ENCODE assay signal across 13 mouse cellular contexts in the genomic region with DNA sequence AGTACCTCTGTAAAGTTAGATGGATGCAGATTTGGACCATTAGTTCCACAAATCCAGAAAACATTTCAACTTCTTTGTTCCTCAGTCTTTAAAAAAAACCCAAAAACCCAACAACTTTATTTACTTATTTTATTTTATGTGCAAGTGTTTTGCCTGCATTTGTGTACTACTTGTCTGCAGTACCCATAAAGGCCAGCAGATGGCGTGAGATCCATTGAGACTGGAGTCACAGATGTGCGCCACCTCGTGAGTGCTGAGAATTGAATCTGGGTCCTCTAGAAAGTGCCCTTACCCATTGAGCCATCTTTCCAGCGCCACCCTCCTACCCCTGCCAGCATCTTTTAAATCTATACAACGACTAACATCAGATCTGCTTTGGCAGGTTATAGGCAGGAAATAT. TPM values are rescaled to one million over a fixed set of nuclear protein-coding genes. Genes with fewer than 3 reads are reported as not detected.
DNase-seq lines count a peak whose midpoint lies in the region; TF ChIP-seq lines count a peak whose summit lies in the region.
"Had no signal": no experiment of that assay in that cellular context is flagged by ENCODE, and none has a peak within 500 bp of the region (broad histone marks: within the 10 kb centered on the region; RNA-seq: fewer than 3 reads in every experiment).

No protein-coding gene starts in this region.

- intact Hi-C loops in left cerebral cortex, postnatal 10 days (cut with DNase I) = no loop called here

- TF ChIP-seq CTCF in layer of hippocampus, adult 2 months (conservative IDR thresholded peaks at IDR 0.05) = peak; percentile 62

- H3K4me3 ChIP-seq in layer of hippocampus, adult 2 months = no peak overlapping the region
- H3K4me3 ChIP-seq: limb, embryonic 12.5 days had no signal

- no peak overlapping the region for H3K27ac ChIP-seq in layer of hippocampus, adult 2 months
- H3K27ac ChIP-seq: hindbrain, embryonic 14.5 days; limb, embryonic 12.5 days had no signal

- DNase-seq in layer of hippocampus, adult 2 months (ENCODE audit: low spot score in 2 of 2) = no peak
- DNase-seq in layer of hippocampus, postnatal 14 days (ENCODE audit: low spot score in 2 of 2) = no peak
- DNase-seq in thymus, postnatal 25 days = peak; percentile 5
- no peak for DNase-seq in thymus, postnatal 14 days
- peak; percentile 33 for DNase-seq in WW6 (ENCODE audit: low read depth, low spot score)
- peak; percentile 59 for DNase-seq in testis, postnatal 10 days (ENCODE audit: low spot score)
- no peak for DNase-seq in urinary bladder, postnatal 4 days (ENCODE audit: low spot score in 2 of 2)
- DNase-seq in left cerebral cortex, postnatal 10 days (ENCODE audit: extremely low spot score in 1 of 2, low spot score in 2 of 2) = no peak
- DNase-seq: cerebellum, adult 11 months; right cerebral cortex, postnatal 14 days; thymus, adult 2 months had no signal

RNA-seq across cellular contexts. Expression of gene Gm12689, which starts 53.0 kb away (rescaled TPM):
- total RNA-seq in layer of hippocampus, adult 2 months (2021) = under 1 TPM; 0.61 to 0.82 TPM
- total RNA-seq in layer of hippocampus, postnatal 14 days (2021) = 1 to 10 TPM in 1 of 2 experiments, under 1 TPM in 1; 0.88 to 1.8 TPM
- total RNA-seq in left cerebral cortex, postnatal 10 days (2021) = under 1 TPM; 0.41 to 0.69 TPM

Comparison
In these comparisons a context has a peak if more than half of its experiments do, and no peak if none do; other contexts are left out.
1. DNase-seq: peak in thymus, postnatal 25 days (single experiment), WW6 (single experiment) and testis, postnatal 10 days (single experiment); none in layer of hippocampus, adult 2 months (0 of 2), layer of hippocampus, postnatal 14 days (0 of 2), thymus, postnatal 14 days (single experiment), urinary bladder, postnatal 4 days (0 of 2) and left cerebral cortex, postnatal 10 days (0 of 2).